Mouse (Mus musculus) bone marrow macrophage, adult 2 months (primary cell): ENCODE measurements around the gene Itgad.

ENCODE experiments used
- CTCF ChIP-seq: IDR thresholded peaks from 2 replicates; pipeline ENCODE4 v1.5.1; 2012; ENCODE audit warnings: low read depth, mild to moderate bottlenecking, low read length, moderate library complexity
- POLR2A ChIP-seq: IDR thresholded peaks from 2 replicates; pipeline ENCODE4 v1.6.1; 2012; ENCODE audit warnings: mild to moderate bottlenecking, low read depth, low read length, borderline replicate concordance

DNA sequence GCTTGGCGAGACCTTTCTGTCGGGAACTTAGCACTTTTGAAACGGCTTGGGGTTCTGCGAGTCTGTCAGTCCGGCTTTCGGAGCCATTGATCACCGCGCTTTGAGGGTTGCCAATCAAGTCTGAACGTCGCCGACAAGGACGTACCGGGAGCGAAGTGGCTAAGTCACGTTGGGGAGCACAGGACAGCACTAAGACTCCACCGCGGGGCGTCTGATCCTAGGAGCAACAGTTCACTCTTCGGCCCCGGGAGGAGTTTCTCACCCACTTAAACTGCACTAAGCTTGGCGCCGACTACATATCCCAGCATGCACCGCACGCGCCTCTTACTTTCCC is 83.4 kb downstream of the Itgad start:
- TF ChIP-seq CTCF (no peak), POLR2A (no peak)
